Mouse (Mus musculus) gastrocnemius, adult 2 months (tissue): ENCODE results near the gene Apobec1. TPM values are rescaled to one million over a fixed set of nuclear protein-coding genes. Genes with fewer than 3 reads are reported as not detected.

Source experiments
- DNase-seq: peaks from one replicate; pipeline ENCODE4 v3.0.0; 2022
- H3K27ac ChIP-seq: fragments of 200-600 bp; 2 replicates; pipeline ENCODE4 v1.8.1; 2022; ENCODE audit warnings: mild to moderate bottlenecking
- H3K4me3 ChIP-seq: fragments of 200-600 bp; 2 replicates; pipeline ENCODE4 v1.8.1; 2022; ENCODE audit warnings: mild to moderate bottlenecking, moderate library complexity
- CTCF ChIP-seq: fragments of 200-600 bp; IDR thresholded peaks from 2 replicates; pipeline ENCODE4 v1.8.1; 2022; ENCODE audit warnings: antibody characterized with exemption, mild to moderate bottlenecking, moderate library complexity
- intact Hi-C: fragments of 180-260 bp; cut with DNase I; formaldehyde crosslinking; loops from one replicate; pipeline ENCODE4 v1.15.1; 2025
- total RNA-seq, 2 experiments: library from RNA; stranded (reverse); gene quantifications; 2 replicates each; pipeline ENCODE4 v1.2.3; 2021

Apobec1 gene
- total RNA-seq, 2 experiments from 2014 or later, result 1.8 to 2.0 TPM

DNA sequence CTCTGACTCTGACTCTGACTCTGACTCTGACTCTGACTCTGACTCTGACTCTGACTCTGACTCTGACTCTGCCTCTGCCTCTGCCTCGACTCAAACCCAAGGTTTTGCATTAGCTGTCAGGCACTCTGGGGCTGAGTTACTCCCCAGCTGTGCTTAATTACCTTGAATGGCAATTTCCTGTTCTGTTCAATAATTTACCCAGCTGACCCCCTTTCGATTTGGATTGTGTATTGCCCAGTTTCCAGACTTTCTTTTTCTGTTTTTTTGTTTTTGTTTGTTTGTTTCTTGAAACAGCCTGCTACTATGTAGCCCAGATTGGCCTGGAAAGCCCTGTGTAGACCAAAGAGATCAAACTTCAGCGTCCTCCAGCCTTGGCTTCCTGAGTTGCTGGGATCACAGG is 13.8 kb upstream of the Apobec1 start:
- Histone ChIP-seq H3K4me3 (no peak overlapping the region), H3K27ac (no peak overlapping the region)
- intact Hi-C loops, result no loop called here
- no peak for TF ChIP-seq CTCF
- no peak for DNase-seq

DNA sequence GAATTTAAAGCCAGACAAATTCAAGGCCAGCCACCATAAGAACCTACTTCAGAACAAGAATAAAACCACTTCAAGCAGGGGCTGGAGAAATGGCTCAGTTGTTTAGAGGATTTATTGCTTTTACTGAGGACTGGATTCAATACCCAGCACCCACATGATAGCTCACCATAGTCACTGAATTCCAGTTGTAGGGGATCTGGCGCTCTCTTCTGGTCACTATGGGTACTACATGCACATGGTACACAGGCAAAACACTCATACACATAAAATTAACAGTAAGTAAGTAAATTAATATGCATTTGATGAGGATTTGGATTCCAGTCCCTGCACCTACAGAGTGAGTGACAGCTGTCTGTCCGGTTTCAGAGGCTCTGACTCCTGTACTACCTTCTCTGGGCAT is 11.8 kb upstream of the Apobec1 start:
- Histone ChIP-seq H3K27ac (no peak overlapping the region), H3K4me3 (no peak overlapping the region)
- no peak for DNase-seq
- intact Hi-C loops, result no loop called here
- peak; percentile 53 for TF ChIP-seq CTCF

DNA sequence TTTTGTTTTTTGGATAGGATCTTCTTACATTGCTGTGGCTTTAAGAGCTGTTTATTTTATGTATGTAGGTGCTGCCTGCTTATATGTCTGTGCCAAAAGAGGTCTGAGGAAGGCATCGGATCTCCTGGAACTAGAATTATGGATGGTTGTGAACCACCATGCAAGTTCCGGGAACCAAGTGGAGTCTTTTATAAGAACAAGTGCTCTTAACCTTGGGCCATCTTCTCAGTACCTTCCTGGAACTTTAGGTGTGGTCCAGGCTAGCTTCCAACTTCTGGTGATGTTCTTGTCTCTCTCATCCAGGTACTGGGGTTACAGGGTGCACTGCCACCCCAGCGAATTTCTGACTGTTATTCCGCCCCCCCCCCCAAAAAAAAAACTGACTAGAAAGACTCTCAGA is 10.2 kb upstream of the Apobec1 start:
- intact Hi-C loops, result no loop called here
- TF ChIP-seq CTCF, result no peak
- DNase-seq, result no peak

GRCm38 (mm10) chr6:122609771-122610170 is 7.5 kb upstream of the Apobec1 start, which contains the start of gene Gdf3:
TSS of gene Gdf3 (minus strand) at chr6:122610087.
- no peak for TF ChIP-seq CTCF
- intact Hi-C loops, result no loop called here
- no peak within 1 kb of the TSS for H3K27ac ChIP-seq
- no peak within 1 kb of the TSS for H3K4me3 ChIP-seq
- no peak for DNase-seq

More for the DNA sequence above, 10.2 kb upstream of the Apobec1 start:
- Histone ChIP-seq H3K4me3 (no peak overlapping the region), H3K27ac (no peak overlapping the region)

- no peak for TF ChIP-seq CTCF
- intact Hi-C loops, result no loop called here
- no peak overlapping the region for H3K4me3 ChIP-seq
- no peak overlapping the region for H3K27ac ChIP-seq
- no peak for DNase-seq
These were observed 7.1 kb upstream of the Apobec1 start for GRCm38 (mm10) chr6:122609377-122609728.

DNA sequence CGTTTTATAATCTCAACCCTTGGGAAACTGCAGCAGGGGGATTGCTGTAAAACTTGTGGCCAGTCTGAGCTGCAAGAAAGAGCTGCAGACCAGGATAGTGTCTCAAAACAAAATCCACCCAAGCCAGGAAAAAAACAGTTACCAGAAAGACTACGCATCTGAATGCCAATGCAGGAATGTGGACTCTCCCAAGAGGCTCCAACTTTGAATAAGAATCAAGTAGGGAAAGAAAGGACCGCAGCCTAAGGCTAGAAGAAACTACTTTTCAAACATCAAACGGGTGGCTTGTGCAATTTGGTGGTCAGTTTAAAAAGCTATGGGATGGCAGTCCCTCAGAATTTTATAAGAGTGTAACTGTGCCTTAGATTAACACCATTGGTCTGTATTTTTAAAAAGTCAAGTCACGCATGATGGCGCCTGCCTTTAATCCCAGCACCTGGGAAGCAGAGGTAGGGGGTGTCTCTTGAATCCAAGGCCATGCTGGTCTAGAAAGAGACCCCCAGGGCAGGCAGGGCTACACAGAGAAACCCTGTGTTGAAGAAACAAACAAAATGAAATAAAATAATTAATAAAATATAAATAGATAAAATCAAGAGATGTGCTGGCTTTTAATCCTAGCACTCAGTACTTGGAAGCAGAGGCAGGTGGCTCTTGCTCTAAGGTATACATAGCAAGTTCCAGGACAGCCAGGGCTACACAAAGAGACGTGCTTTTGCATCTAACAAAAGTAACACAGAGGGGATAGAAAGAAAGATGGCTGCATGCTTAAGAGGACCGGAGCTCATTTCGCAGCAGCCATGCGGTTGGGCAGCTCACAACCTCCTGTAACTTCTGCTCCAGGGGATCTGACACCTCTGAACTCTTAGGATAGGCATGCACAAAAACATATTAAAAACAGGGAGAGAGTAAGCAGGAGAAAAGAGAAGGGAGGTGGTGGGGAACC is 6.5 kb upstream of the Apobec1 start:
- Histone ChIP-seq H3K4me3 (no peak overlapping the region), H3K27ac (no peak overlapping the region)
- no peak for DNase-seq
- TF ChIP-seq CTCF, result no peak
- intact Hi-C loops, result no loop called here

GRCm38 (mm10) chr6:122607700-122608099 is 5.5 kb upstream of the Apobec1 start:
- Histone ChIP-seq H3K4me3 (no peak overlapping the region), H3K27ac (no peak overlapping the region)
- no peak for DNase-seq
- TF ChIP-seq CTCF, result no peak
- intact Hi-C loops, result no loop called here

DNA sequence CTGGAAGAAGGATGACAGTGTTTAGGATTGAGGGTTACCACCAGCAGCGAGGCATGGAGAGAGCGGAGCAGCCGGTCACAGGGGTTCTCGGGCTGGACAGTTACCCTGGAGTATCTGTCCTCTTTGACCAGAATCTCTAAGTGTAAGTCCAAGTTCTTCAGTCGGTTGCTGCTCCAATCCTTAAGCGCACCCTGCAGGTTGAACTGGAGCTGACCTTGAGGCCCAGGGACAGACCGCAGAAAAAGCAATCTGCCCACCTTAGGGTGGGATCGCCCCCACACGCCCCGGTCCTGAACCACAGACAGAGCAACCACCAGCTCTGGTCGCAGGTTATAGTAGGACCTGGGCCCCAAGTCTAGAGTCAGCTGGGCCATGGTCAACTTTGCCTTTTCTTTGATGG is 4.4 kb upstream of the Apobec1 start:
- no peak for DNase-seq
- intact Hi-C loops, result no loop called here
- H3K4me3 ChIP-seq, result no peak overlapping the region
- no peak for TF ChIP-seq CTCF
- H3K27ac ChIP-seq, result no peak overlapping the region

DNA sequence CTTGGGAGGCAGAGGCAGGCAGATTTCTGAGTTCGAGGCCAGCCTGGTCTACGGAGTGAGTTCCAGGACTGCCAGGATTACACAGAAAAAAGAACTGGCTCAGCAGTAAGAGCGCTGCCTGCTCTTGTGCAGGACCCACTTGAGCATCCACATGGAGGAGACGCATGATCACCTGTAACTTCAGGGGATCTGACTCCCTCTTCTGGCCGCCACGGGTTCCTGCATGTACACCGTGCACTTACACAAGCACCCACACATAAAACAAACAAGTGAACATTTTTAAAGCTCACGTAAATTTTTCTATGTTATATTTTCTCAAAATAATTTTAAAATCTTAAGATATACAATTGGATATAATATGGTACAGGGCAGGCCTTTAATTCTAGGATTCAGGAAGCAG is 3.2 kb upstream of the Apobec1 start:
- intact Hi-C loops, result no loop called here
- no peak overlapping the region for H3K4me3 ChIP-seq
- H3K27ac ChIP-seq, result no peak overlapping the region
- TF ChIP-seq CTCF, result peak; percentile 23; the same call in 1 of the 2 replicates
- DNase-seq, result no peak

- TF ChIP-seq CTCF, result no peak
- H3K27ac ChIP-seq, result no peak overlapping the region
- no peak overlapping the region for H3K4me3 ChIP-seq
- intact Hi-C loops, result loop anchor here (5.0 kb wide), 1 partner anchor 42 kb away; no protein-coding TSS in a partner anchor
- DNase-seq, result no peak
These were observed 2.0 kb upstream of the Apobec1 start for GRCm38 (mm10) chr6:122604260-122604659.

DNA sequence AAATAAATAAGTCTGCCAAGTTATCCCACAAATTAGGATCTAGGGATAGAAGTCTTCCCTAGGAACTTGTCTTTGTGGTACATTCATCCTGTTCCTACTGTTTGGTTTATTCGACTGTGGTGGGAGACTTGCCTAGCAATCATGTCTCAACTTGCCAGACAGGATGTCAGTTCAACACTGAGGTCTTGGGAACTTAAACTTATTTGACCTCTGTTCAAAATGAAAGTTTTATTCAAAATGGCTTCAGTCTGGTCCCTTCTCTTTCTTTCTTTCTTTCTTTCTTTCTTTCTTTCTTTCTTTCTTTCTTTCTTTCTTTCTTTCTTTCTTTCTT is 713 bp upstream of the Apobec1 start:
- no peak for DNase-seq
- intact Hi-C loops, result loop anchor here (5.0 kb wide), 1 partner anchor 41 kb away; no protein-coding TSS in a partner anchor
- Histone ChIP-seq H3K27ac (peak overlapping the region; percentile 89), H3K4me3 (peak overlapping the region; percentile 80)
- no peak for TF ChIP-seq CTCF

DNA sequence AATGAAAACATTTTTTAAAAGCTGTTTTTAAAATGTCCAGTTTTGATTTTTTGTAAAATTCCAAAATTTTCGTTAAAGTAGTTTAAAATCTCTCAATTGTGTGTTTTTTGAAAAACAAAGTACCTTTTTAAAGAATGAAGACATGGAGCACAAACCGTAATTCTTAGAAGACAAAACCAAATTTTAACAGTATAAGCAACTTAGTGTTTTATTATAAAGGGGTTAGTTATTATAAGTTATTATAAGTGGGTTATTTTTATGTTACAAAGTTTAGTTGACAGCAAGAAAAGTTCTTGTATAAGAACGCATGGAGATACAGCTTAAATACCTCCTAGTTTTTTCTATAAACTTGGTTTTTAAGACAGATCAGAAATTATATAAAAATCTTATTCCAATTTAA is 629 bp downstream of the Apobec1 start:
- peak overlapping the region; percentile 80 for H3K4me3 ChIP-seq
- H3K27ac ChIP-seq, result peak overlapping the region; percentile 89
- no peak for TF ChIP-seq CTCF
- no peak for DNase-seq
- intact Hi-C loops, result loop anchor here (5.0 kb wide), 1 partner anchor 39 kb away; no protein-coding TSS in a partner anchor

GRCm38 (mm10) chr6:122601031-122601430 is 1.2 kb downstream of the Apobec1 start:
- peak overlapping the region; percentile 80 for H3K4me3 ChIP-seq
- H3K27ac ChIP-seq, result no peak overlapping the region
- intact Hi-C loops, result loop anchor here (5.0 kb wide), 1 partner anchor 39 kb away; no protein-coding TSS in a partner anchor
- no peak for TF ChIP-seq CTCF
- no peak for DNase-seq
